Mouse (Mus musculus) neural tube, embryonic 11.5 days (tissue): ENCODE data around the gene Rnf123. TPM values are rescaled to one million over a fixed set of nuclear protein-coding genes. Genes with fewer than 3 reads are reported as not detected.

Experiments
- ATAC-seq: fragments of 200-750 bp; cut with Nextera tagmentation; 2 replicates; pipeline ENCODE4 v1.8.0; 2017; ENCODE audit warnings: moderate number of reproducible peaks, mild to moderate bottlenecking, moderate TSS enrichment, moderate library complexity; ENCODE audit not compliant: insufficient read depth, low FRiP score, low TSS enrichment
- DNase-seq: peaks from one replicate; pipeline ENCODE4 v3.0.0-alpha.2; 2015; ENCODE audit warnings: low spot score
- H3K27ac ChIP-seq: fragments of 300-500 bp; sonication (generic); 2 replicates; pipeline ENCODE4 v1.5.1; 2014; ENCODE audit warnings: low read depth, mild to moderate bottlenecking, low read length
- H3K27me3 ChIP-seq: fragments of 300-500 bp; sonication (generic); 2 replicates; pipeline ENCODE4 v1.6.1; 2014; ENCODE audit warnings: mild to moderate bottlenecking, low read length, mixed read lengths; ENCODE audit not compliant: control insufficient read depth, insufficient read depth
- H3K36me3 ChIP-seq: fragments of 300-500 bp; sonication (generic); 2 replicates; pipeline ENCODE4 v1.6.1; 2014; ENCODE audit warnings: mild to moderate bottlenecking, low read length, moderate library complexity, mixed read lengths; ENCODE audit not compliant: control insufficient read depth, insufficient read depth
- H3K4me1 ChIP-seq: fragments of 300-500 bp; sonication (generic); 2 replicates; pipeline ENCODE4 v1.6.1; 2014; ENCODE audit warnings: low read length, mixed read lengths; ENCODE audit not compliant: control insufficient read depth, insufficient read depth
- H3K4me2 ChIP-seq: fragments of 300-500 bp; sonication (generic); 2 replicates; pipeline ENCODE4 v1.6.1; 2014; ENCODE audit warnings: low read depth, mild to moderate bottlenecking, moderate library complexity
- H3K4me3 ChIP-seq: fragments of 300-500 bp; sonication (generic); 2 replicates; pipeline ENCODE4 v1.5.1; 2014; ENCODE audit warnings: low read depth, low read length
- H3K9ac ChIP-seq: fragments of 300-500 bp; sonication (generic); 2 replicates; pipeline ENCODE4 v1.6.1; 2014; ENCODE audit warnings: mild to moderate bottlenecking, low read length
- H3K9me3 ChIP-seq: fragments of 300-500 bp; sonication (generic); 2 replicates; pipeline ENCODE4 v1.6.1; 2016; ENCODE audit warnings: low read length; ENCODE audit not compliant: control insufficient read depth
- WGBS: fragments of 180-500 bp; shearing (Covaris S2); extraction: QIAGEN DNeasy Blood & Tissue Kit; methylation state at CpG from one replicate; pipeline ENCODE4 v1.1.7; 2014; 5-methylcytosine and 5-hydroxymethylcytosine counted together
- polyA plus RNA-seq: library from polyadenylated mRNA; unstranded; fragments of >200 nt; fragmentation: Nextera tagmentation; extraction: Ambion mirVana; gene quantifications from 2 replicates; pipeline ENCODE4 v1.2.1, GENCODE M21; 2014

The Rnf123 gene
- polyA plus RNA-seq, 1 experiment from 2014 or later, result 31.6 TPM

DNA sequence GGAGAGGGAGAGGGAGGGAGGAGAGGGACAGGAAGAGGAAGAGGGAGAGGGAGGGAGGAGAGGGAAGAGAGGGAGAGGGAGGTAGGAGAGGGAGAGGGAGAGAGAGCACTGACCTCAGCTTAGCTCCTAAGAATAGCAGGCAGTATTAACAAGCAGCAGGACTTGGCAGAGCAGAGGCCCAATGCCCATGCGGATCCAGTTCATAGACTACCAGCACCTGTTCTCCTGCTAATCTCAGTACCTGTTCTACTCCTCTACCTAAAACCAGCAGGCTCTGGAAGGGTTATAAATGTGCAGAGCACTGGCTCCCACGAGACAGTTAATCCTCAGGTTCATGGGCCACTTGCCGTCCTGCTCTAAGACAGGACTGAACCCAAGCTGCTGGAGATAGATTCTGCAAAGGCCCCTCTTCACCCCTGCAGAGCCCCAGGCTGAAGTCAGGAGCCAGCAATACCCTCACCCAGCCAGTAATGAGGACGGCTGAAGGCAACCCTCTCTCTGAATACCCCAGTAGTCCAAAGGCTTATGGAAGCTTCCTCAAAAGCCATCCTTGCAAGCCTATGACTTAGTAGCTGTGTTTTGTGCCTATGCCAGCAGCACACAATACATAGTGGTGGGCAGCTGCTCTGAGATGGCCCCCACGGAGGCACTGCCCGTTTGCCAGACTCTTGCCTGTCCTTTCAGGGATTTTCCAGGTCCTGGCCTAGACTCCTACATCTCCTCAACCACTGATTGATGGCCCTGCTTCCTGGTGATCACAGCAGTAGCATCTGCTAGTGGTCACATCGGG, 9.8 kb downstream of the Rnf123 start:
- ATAC-seq (no peak), DNase-seq (no peak)
- H3K4me3 ChIP-seq, result no peak overlapping the region
- no peak overlapping the region for H3K9ac ChIP-seq
- H3K27ac ChIP-seq, result no peak overlapping the region
- 70% methylated on average over 7 of the region's 7 CpGs for WGBS
- no peaks in the 10 kb centered on the region for H3K9me3 ChIP-seq
- H3K4me2 ChIP-seq, result no peak overlapping the region
- H3K36me3 ChIP-seq, result no peaks in the 10 kb centered on the region
- peaks cover 3% of the 10 kb centered on the region; the same call in 1 of the 2 replicates for H3K4me1 ChIP-seq
- H3K27me3 ChIP-seq, result no peaks in the 10 kb centered on the region

DNA sequence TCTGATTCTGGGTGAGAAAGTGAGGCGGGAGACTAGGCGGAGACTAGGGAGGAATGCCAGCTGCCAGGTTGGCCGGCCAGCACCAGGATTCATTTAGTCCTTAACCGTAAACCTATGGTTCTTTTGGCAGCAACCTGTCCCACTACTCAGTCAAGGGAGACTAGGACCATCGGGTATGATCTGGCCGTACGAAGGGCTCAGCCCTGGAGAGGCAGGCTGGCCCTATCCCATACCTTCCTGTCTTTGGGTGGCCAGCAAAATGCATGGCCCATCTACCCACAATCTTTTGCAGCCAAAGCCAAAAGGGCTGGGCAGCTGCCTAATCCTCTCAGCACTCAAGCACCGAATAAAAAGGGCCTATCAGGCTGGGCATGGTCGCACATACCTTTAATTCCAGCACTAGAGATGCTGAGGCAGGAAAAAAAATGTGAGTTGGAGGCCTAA, 10.6 kb downstream of the Rnf123 start:
- WGBS, result 75% methylated on average over 9 of the region's 9 CpGs
- ATAC-seq, result no peak
- H3K27ac ChIP-seq, result no peak overlapping the region

DNA sequence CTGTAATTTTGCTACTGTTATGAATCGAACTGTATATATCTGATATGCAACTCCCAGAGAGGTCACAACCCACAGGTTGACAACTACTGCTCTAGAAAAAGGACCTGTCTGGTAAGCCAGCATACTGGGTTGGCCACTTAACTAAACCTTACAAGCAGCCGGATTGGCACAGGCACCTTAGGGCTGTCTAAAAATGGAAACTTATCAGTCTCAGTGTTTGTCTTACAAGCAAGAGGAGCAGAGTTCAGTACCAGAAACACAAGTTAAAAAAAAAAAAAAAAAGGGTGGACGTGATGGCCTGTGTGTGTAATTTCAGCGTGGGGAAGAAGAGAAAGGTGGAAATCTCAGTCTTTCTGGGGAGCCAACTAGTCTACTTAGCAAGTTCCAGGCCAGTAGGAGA, 11.3 kb downstream of the Rnf123 start:
- Histone ChIP-seq H3K4me1 (no peaks in the 10 kb centered on the region), H3K4me3 (no peak overlapping the region), H3K9me3 (no peaks in the 10 kb centered on the region), H3K27me3 (no peaks in the 10 kb centered on the region), H3K4me2 (no peak overlapping the region), H3K9ac (no peak overlapping the region), H3K27ac (no peak overlapping the region), H3K36me3 (no peaks in the 10 kb centered on the region)
- DNase-seq (no peak), ATAC-seq (no peak)
- WGBS, result 92% methylated on average over 4 of the region's 4 CpGs

More for the DNA sequence above, 10.6 kb downstream of the Rnf123 start:
- no peak for DNase-seq
- Histone ChIP-seq H3K27me3 (no peaks in the 10 kb centered on the region), H3K4me2 (no peak overlapping the region), H3K4me3 (no peak overlapping the region), H3K9ac (no peak overlapping the region), H3K9me3 (no peaks in the 10 kb centered on the region), H3K4me1 (no peaks in the 10 kb centered on the region), H3K36me3 (no peaks in the 10 kb centered on the region)

DNA sequence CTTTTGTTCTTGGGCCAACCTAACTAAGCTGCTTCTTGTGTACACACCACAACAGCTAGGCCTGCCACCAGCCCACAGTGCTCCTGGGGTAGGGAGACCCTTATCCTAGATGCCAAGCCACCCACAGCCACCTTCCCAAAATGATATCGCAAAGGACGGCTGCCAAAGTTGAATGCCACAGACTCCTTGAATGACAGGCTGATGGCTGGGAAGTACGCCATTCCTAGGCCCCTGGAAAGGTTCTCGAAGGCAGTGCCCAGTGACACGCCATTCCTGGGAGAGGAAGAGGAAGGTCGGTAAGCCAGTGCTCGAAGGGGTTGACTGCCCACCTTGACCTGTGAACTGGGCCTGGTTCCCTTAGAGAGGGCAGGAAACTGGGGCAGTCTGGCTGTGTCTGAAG, 13.6 kb downstream of the Rnf123 start:
- Histone ChIP-seq H3K9ac (no peak overlapping the region), H3K9me3 (no peaks in the 10 kb centered on the region), H3K27me3 (no peaks in the 10 kb centered on the region), H3K4me2 (no peak overlapping the region), H3K27ac (no peak overlapping the region), H3K36me3 (no peaks in the 10 kb centered on the region; the same call in 1 of the 2 replicates), H3K4me1 (no peaks in the 10 kb centered on the region), H3K4me3 (no peak overlapping the region)
- DNase-seq, result no peak
- 96% methylated on average over 7 of the region's 7 CpGs for WGBS
- no peak for ATAC-seq

DNA sequence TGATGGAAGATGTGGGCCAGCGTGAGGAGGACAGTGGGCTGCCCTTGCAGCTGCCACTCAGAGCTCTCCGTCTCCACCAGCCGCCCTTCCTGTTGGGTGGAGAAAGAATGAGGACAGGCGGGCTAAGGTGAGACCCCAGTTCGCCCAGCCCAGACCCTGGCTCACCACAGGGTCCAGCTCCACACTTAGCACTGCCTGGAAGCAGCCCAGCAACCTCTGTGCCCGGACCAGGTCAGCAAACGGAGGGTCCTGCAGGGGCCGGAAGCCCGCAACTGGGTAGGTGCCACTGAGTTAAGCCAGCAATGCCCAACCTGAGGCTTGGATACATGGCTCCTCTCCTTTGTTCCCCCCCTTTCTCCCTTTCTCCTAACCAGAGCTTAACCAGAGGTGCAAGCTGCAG, 14.1 kb downstream of the Rnf123 start:
- Histone ChIP-seq H3K36me3 (peaks cover 2% of the 10 kb centered on the region; the same call in 1 of the 2 replicates), H3K4me2 (no peak overlapping the region), H3K9me3 (no peaks in the 10 kb centered on the region), H3K9ac (no peak overlapping the region), H3K27me3 (no peaks in the 10 kb centered on the region), H3K4me1 (no peaks in the 10 kb centered on the region), H3K27ac (no peak overlapping the region), H3K4me3 (no peak overlapping the region)
- 85% methylated on average over 9 of the region's 9 CpGs for WGBS
- ATAC-seq (no peak), DNase-seq (no peak)

DNA sequence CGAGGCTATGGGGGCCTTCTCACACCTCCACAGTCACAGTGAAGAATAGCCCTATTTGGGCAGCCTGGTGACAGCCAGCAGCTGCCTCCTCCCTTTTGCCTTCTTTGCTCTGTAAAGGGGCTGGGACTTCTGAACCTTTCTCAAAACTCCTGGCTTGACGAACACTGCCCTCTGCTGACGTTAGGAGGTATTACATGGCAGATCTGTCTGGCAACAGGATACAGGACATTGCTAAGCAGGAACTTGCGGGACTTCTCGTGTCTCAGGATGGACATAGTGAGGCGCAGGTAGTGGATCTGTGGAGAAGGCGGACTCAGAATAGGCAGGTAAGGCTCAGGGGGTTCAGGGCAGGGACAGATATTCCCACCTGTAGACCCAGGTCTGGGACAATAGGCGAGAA, 15.2 kb downstream of the Rnf123 start:
- no peak for ATAC-seq
- WGBS, result 20% methylated on average over 8 of the region's 8 CpGs
- H3K36me3 ChIP-seq, result peaks cover 4% of the 10 kb centered on the region; the same call in 1 of the 2 replicates

DNA sequence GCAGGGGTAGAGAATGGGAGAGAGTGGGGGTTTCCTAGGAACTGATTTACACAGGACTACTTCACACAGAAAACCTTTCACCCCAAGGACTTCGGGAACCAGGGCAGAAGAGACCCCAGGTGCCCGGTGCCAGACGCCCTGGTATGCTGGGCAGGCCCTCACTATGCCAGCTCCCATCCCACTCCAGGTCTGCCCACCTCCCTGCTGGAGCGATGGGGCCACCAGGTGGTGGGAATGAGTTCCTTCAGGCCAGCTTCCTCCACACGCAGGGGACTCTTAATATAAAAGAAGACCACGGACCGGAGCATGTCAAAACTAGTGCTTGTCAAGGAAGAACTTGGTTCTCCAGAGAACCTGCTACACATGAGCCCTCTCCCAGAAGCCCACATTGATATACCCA, 15.9 kb downstream of the Rnf123 start:
- Histone ChIP-seq H3K36me3 (peaks cover 4% of the 10 kb centered on the region; the same call in 1 of the 2 replicates), H3K4me1 (no peaks in the 10 kb centered on the region), H3K9me3 (no peaks in the 10 kb centered on the region), H3K9ac (no peak overlapping the region), H3K27ac (no peak overlapping the region), H3K4me3 (no peak overlapping the region), H3K4me2 (no peak overlapping the region), H3K27me3 (no peaks in the 10 kb centered on the region)
- WGBS, result 87% methylated on average over 7 of the region's 7 CpGs
- DNase-seq (no peak), ATAC-seq (no peak)

More for the DNA sequence above, 15.2 kb downstream of the Rnf123 start:
- Histone ChIP-seq H3K4me2 (no peak overlapping the region), H3K4me1 (no peaks in the 10 kb centered on the region), H3K9ac (no peak overlapping the region), H3K27ac (no peak overlapping the region), H3K9me3 (no peaks in the 10 kb centered on the region), H3K27me3 (no peaks in the 10 kb centered on the region), H3K4me3 (no peak overlapping the region)
- peak; percentile 82 for DNase-seq

DNA sequence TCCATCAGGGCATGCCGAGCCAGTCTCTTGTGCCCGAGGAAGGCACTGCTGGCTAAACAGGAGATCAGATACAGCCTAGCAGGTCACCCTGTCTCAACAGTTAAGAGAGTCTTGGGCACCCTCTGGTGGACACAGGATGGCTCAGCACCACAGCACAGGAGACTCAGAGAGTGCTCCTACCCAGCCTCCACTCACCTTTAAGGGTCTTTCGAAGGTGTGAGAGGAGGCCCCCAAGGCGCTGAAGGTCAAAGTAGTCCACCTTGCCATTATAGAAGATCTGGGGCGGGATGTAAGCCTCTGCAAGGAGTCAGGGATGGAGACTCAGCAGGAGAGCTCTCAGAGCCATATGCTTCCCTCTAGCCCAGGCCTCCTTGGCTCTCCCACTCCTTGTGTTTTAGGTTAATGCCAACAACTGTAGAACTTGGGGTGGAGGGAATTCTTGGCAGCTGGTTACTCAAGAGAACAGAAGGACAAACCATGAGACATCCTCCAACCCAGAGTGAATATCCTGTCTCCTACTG, 17.6 kb downstream of the Rnf123 start:
- H3K4me2 ChIP-seq, result no peak overlapping the region
- ATAC-seq, result no peak
- no peaks in the 10 kb centered on the region for H3K4me1 ChIP-seq
- no peaks in the 10 kb centered on the region for H3K9me3 ChIP-seq
- peaks cover 4% of the 10 kb centered on the region; the same call in 1 of the 2 replicates for H3K36me3 ChIP-seq
- H3K4me3 ChIP-seq, result no peak overlapping the region
- no peak overlapping the region for H3K9ac ChIP-seq
- no peak overlapping the region for H3K27ac ChIP-seq
- H3K27me3 ChIP-seq, result no peaks in the 10 kb centered on the region
- 60% methylated on average over 5 of the region's 5 CpGs for WGBS
- DNase-seq, result peak; percentile 60

DNA sequence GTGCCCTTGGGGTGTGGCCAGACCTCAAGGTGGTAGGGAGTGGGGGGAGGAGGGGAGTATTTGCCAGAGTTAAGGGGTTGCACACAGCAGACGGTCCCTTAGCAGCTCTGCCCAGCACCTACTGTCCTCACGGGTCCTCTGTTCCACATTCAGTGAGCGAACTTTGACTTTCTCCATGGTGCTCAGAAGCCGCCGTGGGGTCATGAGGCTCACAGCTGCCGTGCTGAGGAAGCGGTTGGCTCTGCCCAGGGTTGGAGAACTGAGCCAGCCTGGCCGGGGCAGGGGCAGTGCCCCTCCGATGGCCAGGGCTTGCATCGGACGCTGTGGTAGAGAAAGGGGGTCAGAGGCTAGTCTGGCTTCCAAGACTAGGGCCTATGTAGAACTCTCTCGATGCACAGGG, 19.8 kb downstream of the Rnf123 start:
- Histone ChIP-seq H3K27ac (no peak overlapping the region), H3K4me2 (no peak overlapping the region), H3K4me3 (no peak overlapping the region), H3K36me3 (peaks cover 6% of the 10 kb centered on the region; the same call in 1 of the 2 replicates), H3K27me3 (no peaks in the 10 kb centered on the region), H3K9ac (no peak overlapping the region), H3K9me3 (no peaks in the 10 kb centered on the region), H3K4me1 (no peaks in the 10 kb centered on the region)
- 89% methylated on average over 12 of the region's 12 CpGs for WGBS
- DNase-seq (no peak), ATAC-seq (no peak)
